Mouse (Mus musculus) cerebellum, postnatal 10 days (tissue): ENCODE measurements around the gene Folr1.

Experiments
- DNase-seq, 2 experiments: peaks; one replicate each; pipeline ENCODE4 v3.0.0; 2021; ENCODE audit warnings: mixed read lengths in 2 of 2

Folr1 gene

GRCm38 (mm10) chr7:101868241-101869162 lies 2.1 kb downstream of the Folr1 start:
- peak; percentile 14 to 21 for DNase-seq

DNA sequence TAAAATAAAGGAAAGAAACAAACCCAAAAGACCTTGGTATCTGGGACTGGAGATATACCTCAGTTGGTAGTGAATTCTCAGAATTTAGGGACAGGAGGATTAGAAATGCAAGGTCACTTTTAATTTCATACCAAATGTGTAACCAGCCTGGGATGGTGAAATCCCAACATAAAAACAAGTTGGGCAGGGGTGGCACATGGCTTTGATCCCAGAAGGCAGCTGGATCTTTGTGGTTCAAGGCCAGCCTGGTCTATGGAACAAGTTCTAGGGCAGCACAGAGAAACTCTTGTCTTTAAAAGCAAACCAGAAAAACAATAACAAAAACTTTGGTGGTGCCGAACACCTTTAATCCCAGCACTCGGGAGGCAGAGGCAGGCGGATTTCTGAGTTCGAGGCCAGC lies 3.1 kb downstream of the Folr1 start:
- DNase-seq = no peak

DNA sequence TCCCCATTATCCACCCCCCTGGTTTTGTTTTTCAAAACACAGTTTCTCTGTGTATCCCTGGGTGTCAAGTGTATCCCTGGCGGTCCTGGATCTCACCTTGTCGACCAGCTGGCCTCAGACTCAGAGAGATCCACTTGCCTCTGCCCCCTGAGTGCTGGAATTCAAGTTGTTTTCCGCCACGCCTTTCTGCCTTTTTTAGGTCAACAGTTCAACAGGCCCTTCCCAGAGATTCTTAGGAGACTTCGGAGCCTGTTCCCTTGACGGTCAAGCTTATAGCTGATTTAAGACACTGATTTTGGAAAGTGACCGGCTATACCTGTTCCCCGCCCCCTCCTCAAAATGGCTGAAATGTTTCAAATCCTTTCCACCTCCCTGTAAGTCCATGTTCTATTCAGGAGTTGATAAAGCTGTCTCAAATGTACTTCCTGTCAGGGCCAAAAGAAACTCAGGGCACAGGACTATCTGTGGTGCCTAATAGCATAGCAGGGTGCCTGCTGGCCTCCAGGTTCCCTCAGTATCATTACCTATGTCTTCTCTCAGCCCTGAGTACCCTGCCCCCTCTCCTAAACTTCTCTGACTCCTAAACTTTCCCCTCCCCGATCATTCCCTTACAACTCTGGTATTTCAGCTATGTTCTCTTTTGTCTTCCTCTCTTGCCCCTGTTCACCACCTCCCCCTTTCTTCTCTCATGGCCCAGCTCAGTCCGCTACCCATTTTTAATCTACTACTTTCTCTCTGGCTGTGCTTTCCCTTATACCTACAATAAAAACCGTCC lies 3.9 kb downstream of the Folr1 start:
- no peak for DNase-seq

- DNase-seq = no peak
Measured at GRCm38 (mm10) chr7:101863415-101863814, 7.2 kb downstream of the Folr1 start, which contains the start of gene Anapc15. Gene Anapc15, plus strand, starts transcription at chr7:101863715.

GRCm38 (mm10) chr7:101862291-101862690 lies 8.3 kb downstream of the Folr1 start:
- no peak for DNase-seq

DNA sequence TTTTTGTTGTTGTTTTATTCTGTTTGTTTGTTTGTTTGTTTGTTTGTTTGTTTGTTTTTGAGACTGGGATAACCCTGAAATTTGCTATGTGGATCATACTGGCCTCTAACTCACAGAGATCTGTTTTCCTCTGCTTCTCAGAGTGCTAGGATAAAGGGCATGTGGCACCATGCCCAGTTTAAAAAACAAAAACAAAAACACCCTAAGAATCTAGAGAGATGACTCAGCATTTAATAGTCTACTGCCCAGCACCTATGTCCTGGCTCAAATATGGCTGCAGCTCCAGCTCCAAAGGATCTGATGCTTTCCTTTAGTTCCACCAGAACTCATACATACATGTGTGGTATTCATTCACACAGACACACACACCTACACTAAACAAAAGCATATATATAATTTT lies 9.6 kb downstream of the Folr1 start:
- DNase-seq = no peak

DNA sequence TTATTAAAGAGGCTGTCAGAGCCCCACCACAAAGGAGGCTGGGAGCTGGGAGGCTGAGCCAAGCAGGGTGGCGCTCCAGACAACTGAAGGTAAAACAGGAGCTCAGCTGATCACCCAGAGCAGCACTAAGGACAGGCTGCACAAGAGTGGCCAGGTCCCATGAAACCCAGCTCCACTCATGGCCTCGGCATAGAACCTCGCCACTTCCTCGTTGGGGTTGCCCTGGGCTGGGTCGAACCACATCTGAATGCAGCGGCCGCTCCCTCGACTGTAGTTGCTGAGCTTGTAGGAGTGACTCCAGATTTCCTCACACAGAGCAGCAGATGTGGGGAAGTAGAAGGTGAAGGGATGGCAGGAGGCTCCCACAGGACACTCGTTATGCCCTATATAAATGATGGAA lies 12.2 kb downstream of the Folr1 start:
- no peak for DNase-seq

- no peak for DNase-seq
Measured at GRCm38 (mm10) chr7:101857094-101857493, 13.5 kb downstream of the Folr1 start, which contains the start of gene Folr2. Gene Folr2, minus strand, starts transcription at chr7:101857194.

DNA sequence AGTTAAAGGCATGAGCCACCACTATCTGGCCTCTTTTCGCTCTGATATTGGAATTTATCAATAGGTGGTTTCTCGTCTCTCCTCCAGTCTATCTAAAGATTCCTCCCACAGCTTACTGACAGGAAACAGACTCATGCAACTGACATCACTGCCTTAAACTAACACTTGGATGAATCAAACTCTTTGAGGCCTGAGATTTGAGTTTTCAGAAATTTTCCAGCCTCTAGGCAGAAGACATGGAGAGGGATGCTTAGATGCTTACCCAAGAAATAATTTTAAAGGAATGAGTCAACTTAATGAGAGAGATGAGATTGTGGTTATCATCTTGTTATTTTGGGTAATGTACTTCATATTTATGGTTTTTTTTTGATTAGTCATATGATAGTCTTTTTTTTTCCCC lies 16.8 kb downstream of the Folr1 start:
- DNase-seq = no peak

DNA sequence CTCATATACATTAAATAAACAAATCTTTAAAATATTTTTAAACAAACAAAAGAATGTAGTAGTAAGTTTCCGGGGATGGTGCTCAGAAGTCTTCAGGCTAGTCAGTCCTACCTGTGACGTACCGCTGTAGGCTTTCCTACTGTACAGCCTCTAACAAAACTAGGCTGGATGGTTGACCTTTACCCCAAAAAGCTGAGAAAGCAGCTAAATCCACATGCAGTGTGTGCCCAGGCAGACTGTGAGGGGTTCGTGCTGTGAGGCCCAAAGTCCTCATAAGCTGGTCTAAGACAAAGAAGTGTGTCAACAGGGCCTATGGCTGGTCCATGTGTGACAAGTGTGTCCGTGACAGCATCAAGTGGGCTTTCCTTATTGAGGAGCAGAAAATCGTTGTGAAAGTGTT lies 17.7 kb downstream of the Folr1 start:
- DNase-seq = no peak

DNA sequence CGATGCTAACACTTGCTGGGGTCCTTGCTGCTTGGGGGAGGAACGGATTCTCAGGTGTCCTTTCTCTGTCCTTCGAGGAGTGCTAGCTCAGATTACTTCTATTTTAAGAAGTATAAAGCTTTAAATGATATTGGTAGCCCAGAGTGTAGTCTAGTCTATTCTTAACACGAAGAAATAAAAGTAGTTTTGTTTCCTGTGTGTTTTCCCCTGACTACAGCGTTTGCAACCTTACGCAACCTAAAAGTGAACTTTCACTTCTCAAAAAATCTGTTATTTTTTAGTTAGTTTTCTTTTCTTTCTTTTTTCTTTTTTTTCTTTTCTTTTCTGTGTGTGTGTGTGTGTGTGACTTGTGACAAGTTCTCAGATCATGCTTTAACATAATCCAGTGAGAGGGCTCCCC lies 18.9 kb downstream of the Folr1 start:
- no peak for DNase-seq

DNA sequence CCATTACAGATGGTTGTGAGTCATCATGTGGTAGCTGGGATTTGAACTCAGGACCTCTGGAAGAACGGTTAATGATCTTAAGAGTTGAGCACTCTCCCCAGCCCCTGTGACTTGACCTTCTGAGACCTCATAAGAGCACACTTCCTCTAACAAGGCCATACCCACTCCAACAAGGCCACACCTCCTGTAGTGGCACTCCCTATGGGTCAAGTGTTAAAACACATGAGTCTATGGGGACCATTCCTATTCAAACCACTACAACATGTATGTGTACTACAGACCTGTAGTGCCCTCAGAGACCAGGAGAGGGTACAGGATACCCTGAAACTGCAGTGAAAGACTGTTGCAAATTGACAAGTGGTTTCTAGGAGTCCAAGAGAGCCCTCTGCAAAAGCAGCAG lies 22.7 kb downstream of the Folr1 start:
- DNase-seq = no peak

DNA sequence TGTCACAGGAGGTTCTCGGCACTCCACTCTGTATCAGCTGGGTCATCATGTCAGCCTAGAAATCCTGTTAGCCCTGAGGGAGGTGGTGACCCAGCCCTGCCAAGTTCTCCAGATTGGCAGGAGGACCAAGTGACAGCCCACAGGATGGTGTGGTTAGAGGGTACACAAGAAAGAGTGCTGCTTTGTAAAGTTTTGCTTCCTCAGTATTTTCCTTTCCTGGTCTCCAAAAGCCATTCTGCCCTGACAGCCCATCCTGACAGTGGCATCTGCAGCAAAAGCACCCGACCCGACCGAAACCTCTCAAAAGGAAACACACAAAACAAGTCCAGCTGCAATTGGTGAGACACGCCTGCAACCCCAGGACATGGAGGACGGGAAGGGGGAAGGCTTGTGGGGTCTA lies 26.4 kb downstream of the Folr1 start:
- DNase-seq = no peak

DNA sequence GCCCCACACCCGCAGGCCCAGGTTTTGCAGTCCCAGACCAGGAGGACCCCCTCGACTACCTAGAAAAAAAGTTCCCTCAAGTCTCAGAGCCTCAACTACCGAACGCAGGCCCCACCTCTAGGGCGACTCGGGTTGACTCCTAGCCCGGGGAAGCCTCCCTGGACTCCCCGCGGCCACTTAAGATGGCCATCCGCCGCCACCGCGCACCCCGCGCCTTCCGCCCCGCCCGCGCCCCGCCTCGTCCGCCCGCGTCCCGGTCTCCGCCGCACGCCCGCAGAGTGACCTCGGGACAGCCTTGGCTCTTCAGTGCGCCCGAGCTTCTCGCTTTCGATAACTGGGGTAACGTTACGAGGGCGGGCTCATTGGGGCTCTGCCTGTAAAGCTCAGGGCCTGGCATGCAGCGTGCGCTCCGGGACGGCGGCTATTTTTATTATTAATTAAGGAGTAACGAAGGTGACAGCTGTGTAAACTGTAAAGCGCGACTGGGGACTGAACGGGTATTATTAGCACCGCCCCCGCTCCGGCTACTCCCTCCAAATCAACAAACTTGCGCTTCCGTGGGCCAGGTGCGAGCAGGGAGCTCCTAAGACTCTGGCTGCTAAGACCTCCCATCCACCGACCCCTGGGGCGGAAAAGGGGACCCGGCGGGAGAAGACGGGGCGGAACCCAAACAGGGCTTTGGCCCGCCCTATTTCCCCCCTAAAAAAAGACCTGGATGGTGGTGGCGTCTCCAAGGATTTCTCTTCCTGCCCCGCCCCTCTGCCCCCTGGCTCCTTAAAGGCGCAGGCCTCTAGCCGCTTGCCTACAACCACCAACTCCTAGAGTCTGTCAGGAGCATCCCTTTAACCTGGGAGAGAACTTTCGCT lies 32.7 kb downstream of the Folr1 start, which contains the start of gene Inppl1:
Inppl1 (minus strand) TSS at position 624 of the 866 bp plus-strand sequence.
- peak; percentile 73 to 81 for DNase-seq

- no peak for DNase-seq
Measured at GRCm38 (mm10) chr7:101837154-101837605, 33.4 kb downstream of the Folr1 start.

DNA sequence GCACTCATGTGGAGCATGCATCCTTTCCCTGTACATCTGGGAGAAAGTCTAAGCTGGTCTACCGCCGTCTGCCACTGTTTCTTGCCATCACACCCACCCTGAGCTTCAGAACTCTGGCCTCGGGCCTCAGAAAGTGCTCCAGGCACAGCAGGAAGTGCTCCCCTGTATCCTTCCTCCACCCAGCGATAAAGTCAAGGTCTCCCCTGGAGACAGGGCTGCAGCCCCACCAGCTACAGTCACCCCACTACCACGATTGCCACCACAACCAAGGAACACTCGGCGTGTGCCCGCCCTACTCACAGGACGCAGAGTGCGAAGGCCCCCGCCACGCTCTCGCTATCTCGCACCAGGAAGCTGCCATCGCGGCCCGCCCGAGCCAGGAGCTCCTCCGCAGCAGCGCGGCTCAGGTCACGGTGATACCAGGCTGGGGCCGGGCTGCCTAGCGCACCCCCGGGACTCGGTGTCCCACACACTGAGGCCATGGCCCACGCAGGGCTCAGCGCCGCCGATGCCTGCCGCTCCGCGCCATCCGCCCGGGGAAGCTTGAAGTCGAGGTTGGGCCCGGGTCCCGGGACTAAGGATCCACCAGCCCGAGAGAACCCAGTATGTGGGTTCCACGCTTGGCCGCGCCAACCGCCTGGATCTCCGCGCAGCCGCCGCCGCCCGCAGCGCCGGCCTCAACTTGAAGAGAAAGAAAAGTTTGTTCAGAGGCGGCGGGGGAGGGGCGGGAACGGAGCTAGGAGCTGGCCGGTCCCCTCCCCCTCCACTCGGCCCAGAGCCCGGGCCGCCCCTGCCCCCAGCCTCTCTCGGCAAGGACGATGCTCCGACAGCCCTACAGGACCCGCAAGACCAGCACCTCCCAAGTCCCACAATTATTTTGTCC lies 34.1 kb downstream of the Folr1 start:
- peak; percentile 71 to 80 for DNase-seq

GRCm38 (mm10) chr7:101835457-101836109 lies 35.0 kb downstream of the Folr1 start:
- DNase-seq = no peak

DNA sequence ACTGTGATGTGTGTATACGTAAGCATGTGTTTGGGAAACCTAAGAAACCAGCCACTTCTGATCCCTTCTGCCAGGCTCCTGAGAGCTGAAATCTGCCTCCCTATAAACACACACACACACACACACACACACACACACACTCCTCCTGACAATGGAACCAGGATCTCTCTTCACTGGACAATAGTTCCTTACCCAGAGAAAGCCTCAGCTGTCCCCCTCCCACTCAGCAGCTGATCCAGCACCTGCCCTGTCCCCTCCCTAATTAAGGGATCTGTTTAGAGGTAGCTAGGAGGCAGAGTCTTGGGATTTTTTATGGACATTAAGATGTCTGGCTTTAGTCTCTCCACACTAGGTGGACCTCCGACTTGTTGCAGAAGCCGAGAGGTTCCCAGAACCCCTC lies 35.7 kb downstream of the Folr1 start:
- DNase-seq = no peak

- DNase-seq = peak; percentile 63 to 73
Measured at GRCm38 (mm10) chr7:101833916-101834584, 36.5 kb downstream of the Folr1 start.

GRCm38 (mm10) chr7:101833352-101833751 lies 37.2 kb downstream of the Folr1 start:
- DNase-seq = no peak
